Mouse (Mus musculus) left cerebral cortex, adult 6 months (tissue): ENCODE measurements around the gene Pnmt. TPM values are rescaled to one million over a fixed set of nuclear protein-coding genes. Genes with fewer than 3 reads are reported as not detected.

Experiments used
- long read RNA-seq, 2 experiments: library from polyadenylated mRNA; unstranded; transcript quantifications; one replicate each; pipeline ENCODE4 v2.0.0; 2019 to 2020
- polyA plus RNA-seq: library from polyadenylated mRNA; unstranded; fragments of <200 nt; fragmentation: Nextera tagmentation; gene quantifications from 2 replicates; pipeline ENCODE4 v1.2.3, GENCODE M21; 2021

Gene Pnmt
- 0.17 and 0.50 TPM in 2 replicates for polyA plus RNA-seq
- long read RNA-seq, experiment 1, result 0 reads
- long read RNA-seq, experiment 2, partial matches to known transcripts, result 0 of 1 reads
- long read RNA-seq, experiment 2, other reads (novel, unspliced or antisense), result 0 of 1 reads

DNA sequence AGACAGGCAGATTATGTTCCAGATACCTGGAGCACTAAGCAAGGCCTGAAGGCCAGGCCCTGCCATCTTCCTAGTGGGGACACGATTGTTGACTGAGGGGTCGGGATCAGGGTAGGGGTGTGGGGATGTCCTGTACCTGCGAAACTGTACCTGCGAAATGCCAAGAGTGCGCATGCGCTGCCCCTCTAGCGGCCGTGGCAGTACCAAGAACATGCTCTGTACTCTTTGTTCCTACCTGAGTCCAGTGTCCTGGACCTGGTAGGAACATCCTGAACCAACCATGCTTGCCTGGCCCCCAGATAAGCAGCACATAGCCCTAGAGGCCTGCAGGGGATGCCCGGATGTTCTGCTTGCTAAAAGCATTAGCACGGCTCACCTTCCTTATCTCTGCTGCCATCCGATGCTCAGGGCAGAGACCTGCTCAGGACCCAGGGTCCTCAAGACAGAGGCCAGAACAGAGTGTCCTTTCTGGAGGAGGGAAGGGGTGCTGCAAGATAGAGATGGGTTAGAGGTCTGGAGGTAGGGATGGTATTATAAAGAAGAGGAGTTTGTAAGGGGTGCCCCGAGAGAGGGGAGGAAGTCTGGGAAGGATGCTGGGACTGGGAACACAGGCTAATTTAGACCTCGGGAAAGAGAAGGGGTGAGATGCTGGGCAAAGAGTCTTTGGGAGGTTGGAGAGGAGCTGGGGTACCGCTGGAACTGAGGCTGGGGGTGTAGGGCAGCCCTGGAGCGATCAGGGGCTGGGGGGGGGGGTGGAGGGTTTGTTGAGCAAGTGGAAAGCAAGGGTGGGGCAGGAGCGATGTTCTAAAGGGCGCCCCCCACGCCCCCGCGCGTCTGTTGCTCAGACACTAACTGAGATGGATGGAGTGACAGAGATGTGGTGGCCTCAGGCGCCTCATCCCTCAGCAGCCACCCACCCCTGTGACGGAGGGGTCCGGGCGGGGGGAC, at the start of gene Pnmt:
Gene Pnmt (plus strand): TSS at position 813 of the 948 bp plus-strand sequence.

DNA sequence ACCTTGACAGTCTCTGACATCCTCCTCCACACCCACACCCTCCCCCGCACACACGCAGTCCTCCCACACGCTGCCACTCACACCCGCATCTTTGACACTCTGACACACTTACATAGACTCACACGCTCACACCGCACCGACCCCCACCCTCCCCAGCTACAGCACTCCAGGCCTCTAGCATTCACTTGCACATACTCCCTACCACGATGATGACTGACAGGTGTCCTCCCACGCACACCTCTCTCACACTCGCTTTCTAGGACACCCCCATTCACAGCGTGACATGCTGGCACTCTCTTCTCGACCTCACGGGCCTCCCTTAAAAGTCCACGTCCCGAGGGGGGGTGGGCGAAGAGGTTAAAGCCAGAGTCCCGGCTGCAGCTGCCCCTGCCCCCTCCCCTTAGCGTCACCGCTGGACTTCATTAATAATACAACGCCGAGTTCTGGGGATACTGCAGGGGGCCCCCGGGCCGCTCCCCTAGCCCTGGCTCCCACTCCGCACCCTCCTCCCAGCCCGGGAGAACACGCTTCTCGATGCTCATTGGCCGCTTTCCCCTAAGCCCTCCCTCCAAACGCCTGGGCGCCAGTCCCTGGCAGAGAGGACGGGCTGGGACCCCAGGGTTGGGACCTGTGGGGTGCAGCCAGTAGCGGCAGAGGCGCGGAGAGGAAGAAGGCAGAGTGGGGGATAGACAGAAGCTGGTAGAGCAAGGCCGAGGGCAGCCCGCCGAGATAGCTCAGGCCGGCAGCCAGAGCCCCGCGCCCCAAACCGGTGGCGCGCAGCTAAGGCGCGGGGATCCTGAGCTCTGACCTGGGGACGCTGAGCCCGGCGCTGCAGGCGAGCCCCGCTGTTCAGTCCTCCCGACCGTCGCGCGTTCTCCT, 37.9 kb upstream of the Pnmt start, which contains the start of gene Ppp1r1b:
Gene Ppp1r1b (plus strand): TSS at position 322 of the 879 bp plus-strand sequence.

DNA sequence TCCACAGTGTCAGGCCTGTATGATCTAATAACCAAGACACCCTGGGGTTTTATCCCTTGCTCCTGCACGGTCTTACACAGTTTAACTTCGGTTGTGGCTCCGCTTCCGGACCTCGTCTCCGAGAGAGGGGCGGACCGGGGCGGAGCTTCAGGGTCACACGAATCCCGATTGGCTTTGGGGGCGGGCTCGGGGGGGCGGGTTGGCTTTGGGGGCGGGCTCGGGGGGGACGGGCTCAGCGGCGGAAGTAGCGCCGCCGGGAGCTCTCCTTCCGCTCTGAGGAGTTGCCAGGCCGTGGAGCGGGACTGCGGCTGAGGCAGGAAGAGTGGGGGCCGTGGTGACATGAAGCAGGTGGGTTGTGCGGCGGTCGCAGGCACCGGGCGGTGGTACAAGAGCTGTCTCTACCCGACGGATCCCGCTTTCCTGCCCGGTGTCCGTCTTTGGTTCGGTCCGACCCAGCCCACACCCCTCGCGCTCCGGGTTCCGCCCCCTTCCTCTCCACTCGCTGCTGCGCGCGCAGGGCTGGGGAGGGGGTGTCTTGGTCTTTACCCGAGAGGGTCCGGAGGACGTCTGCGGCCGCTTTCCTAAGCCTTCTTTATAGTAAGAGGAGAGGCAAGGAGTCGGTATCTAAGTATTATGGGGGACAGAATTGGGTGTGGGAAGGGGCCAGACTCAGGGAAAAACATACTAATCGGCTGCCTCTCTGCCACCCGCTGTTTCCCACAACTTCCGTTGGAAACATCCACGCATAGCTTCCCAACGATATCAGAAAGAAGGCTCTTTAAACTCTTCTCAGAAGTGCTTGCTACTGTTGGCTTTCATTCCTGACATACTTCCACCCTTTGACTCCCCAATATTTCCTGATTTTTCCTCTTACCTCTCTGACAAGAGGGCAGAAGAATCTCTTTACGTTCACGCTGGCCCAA, 27.8 kb upstream of the Pnmt start, which contains the start of gene Stard3:
Gene Stard3 (plus strand): TSS at position 208 of the 923 bp plus-strand sequence.

DNA sequence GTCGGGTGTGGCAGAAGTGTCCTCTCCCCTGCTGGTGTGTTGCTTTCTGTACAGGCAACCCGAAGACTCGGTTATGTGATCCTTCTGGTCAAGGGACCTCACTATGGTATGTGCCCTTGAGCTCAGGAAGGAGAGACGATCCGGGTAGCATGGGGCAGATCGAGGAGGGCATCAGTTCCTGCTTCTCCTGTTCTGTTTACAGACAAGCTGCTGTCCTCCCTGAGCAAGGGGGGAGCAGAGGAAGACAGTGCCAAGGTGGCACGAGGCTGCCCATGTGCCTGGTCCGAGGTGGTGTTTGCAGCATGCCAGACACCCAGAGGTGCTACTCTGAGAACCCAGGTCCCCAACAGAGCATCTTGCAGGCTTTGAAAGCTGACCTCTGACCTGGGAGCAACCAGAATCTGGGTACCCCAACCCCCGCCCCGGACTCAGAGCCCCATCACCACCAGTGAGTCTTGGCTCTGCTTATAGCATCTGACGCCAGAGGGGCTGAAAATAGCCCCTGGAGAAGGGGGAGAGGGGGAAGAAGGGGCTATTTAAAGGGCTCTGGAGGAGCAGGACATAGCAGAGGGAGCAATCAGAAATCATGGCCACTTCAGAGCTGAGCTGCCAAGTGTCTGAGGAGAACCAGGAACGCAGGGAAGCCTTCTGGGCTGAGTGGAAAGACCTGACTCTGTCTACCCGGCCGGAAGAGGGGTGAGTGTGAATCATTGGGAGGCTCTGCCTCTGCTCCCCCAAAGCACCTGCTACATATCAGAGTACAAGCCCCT, 2.8 kb upstream of the Pnmt start, which contains the start of gene Tcap:
Gene Tcap (plus strand): TSS at position 551 of the 770 bp plus-strand sequence.

DNA sequence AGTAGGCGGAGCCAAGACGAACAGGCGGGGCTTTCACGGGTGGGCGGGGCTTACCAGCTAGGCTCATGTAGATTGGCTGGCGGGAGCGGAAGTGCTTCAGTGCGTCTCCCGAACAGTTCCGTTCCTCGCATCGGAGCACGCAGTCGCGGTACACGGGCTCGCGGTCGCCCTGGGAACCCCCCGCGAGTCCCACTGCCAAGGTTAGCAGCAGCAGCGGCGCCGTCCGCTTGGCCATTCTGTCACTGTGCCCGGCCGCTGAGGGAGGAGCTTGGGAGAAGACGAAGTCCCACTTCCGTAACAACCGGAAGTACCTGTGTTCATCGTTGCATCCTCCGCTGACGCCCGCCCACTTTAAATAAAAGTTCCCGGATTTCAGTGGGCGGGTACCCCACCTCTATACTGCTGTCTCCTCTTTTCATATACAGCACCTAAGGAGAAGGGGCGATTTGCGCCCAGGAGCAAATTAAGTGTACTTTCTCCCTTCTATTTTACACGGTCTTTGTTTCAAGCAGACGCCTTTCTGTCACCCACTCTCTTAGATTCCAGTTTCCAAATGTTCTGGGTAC, 14.0 kb downstream of the Pnmt start, which contains the start of gene Pgap3:
Gene Pgap3 (minus strand): TSS at position 330 of the 566 bp plus-strand sequence.

DNA sequence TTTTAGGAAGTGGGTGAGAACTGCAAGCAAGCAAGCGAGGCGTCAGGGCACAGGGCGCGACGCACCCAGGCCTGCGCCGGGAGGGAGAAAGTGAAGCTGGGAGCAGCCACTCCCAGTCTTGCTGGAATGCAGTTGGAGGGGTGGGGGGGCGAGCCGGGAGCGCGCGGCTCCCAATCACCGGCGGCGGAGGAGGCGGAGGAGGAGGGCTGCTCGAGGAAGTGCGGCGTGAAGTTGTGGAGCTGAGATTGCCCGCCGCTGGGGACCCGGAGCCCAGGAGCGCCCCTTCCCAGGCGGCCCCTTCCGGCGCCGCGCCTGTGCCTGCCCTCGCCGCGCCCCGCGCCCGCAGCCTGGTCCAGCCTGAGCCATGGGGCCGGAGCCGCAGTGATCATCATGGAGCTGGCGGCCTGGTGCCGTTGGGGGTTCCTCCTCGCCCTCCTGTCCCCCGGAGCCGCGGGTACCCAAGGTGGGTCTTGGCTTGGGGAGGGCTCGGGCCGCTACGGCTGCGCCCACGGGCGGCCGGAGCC, 26.1 kb downstream of the Pnmt start, which contains the start of gene Erbb2:
Gene Erbb2 (plus strand): TSS at position 198 of the 524 bp plus-strand sequence.

Other genes starting within 250 kb of the Pnmt start
- gene Fbxl20, start 236.0 kb upstream of the Pnmt start, polyA plus RNA-seq, result 5.1 and 7.8 TPM in 2 replicates
- gene Med1, start 193.2 kb upstream of the Pnmt start, polyA plus RNA-seq, result 29.4 and 30.7 TPM in 2 replicates
- 2.5 and 2.9 TPM in 2 replicates for gene Cdk12, start 183.4 kb upstream of the Pnmt start, polyA plus RNA-seq
- gene Neurod2, start 56.8 kb upstream of the Pnmt start, polyA plus RNA-seq, result 8.6 and 13.4 TPM in 2 replicates
- gene Ppp1r1b, start 38.0 kb upstream of the Pnmt start, polyA plus RNA-seq, result 207 and 248 TPM in 2 replicates
- 39.7 and 45.4 TPM in 2 replicates for gene Stard3, start 28.1 kb upstream of the Pnmt start, polyA plus RNA-seq
- 10.8 and 18.4 TPM in 2 replicates for gene Tcap, start 2.6 kb upstream of the Pnmt start, polyA plus RNA-seq
- 0.92 and 4.4 TPM in 2 replicates for gene Pgap3, start 14.0 kb downstream of the Pnmt start, polyA plus RNA-seq
- 1.1 and 1.3 TPM in 2 replicates for gene Erbb2, start 26.0 kb downstream of the Pnmt start, polyA plus RNA-seq
- gene Mien1, start 52.5 kb downstream of the Pnmt start, polyA plus RNA-seq, result 279 and 288 TPM in 2 replicates
- 1.4 and 1.7 TPM in 2 replicates for gene Grb7, start 59.9 kb downstream of the Pnmt start, polyA plus RNA-seq
- gene Ikzf3, start 159.6 kb downstream of the Pnmt start, polyA plus RNA-seq, result 0.73 and 1.6 TPM in 2 replicates
- gene Zpbp2, start 164.6 kb downstream of the Pnmt start, polyA plus RNA-seq, result not detected in 2 replicates
- 18.2 and 19.1 TPM in 2 replicates for gene Ormdl3, start 200.9 kb downstream of the Pnmt start, polyA plus RNA-seq
- gene Lrrc3c, start 211.8 kb downstream of the Pnmt start, polyA plus RNA-seq, result not detected in 2 replicates
- 0.30 and 1.2 TPM in 2 replicates for gene Gm12355, start 239.2 kb downstream of the Pnmt start, polyA plus RNA-seq
- gene Gsdma3, start 239.9 kb downstream of the Pnmt start, polyA plus RNA-seq, result not detected in 2 replicates